Mouse (Mus musculus) MEL (cell line): ENCODE data around the gene Znrf1.

Experiments used
- CHD2 ChIP-seq: IDR thresholded peaks from 2 replicates; pipeline ENCODE4 v1.6.1; 2011; ENCODE audit warnings: low read length, improper control_type of control experiment
- CTCF ChIP-seq, 3 experiments: IDR thresholded peaks in 2 of 3; conservative IDR thresholded peaks in 1 of 3; 2 replicates each; pipeline ENCODE4 v1.5.1; 2011 to 2012; ENCODE audit warnings: low read length in 3 of 3, low read depth in 2 of 3, mild to moderate bottlenecking in 2 of 3, improper control_type of control experiment in 1 of 3, inconsistent platforms in 1 of 3, mixed read lengths in 1 of 3, moderate library complexity in 1 of 3; ENCODE audit not compliant: control insufficient read depth in 1 of 3, insufficient read depth in 1 of 3, poor library complexity in 1 of 3, severe bottlenecking in 1 of 3
- EP300 ChIP-seq, 2 experiments: IDR thresholded peaks; 2 replicates each; pipeline ENCODE4 v1.6.1; 2011; ENCODE audit warnings: improper control_type of control experiment in 2 of 2, low read length in 2 of 2, low read depth in 1 of 2, mild to moderate bottlenecking in 1 of 2
- ETS1 ChIP-seq: IDR thresholded peaks from 2 replicates; pipeline ENCODE4 v1.6.1; 2012; ENCODE audit warnings: low read depth, mild to moderate bottlenecking, inconsistent platforms, low read length, improper control_type of control experiment, moderate library complexity
- HCFC1 ChIP-seq: IDR thresholded peaks from 2 replicates; pipeline ENCODE4 v1.6.1; 2012; ENCODE audit warnings: low read depth, mild to moderate bottlenecking, inconsistent platforms, low read length, improper control_type of control experiment, moderate library complexity
- KAT2A ChIP-seq: conservative IDR thresholded peaks from 2 replicates; pipeline ENCODE4 v1.6.1; 2012; ENCODE audit warnings: low read depth, low read length, improper control_type of control experiment, inconsistent platforms
- MAFK ChIP-seq: IDR thresholded peaks from 2 replicates; pipeline ENCODE4 v1.6.1; 2011; ENCODE audit warnings: low read depth, mild to moderate bottlenecking, low read length, improper control_type of control experiment, borderline replicate concordance
- MAZ ChIP-seq: IDR thresholded peaks from 2 replicates; pipeline ENCODE4 v1.6.1; 2012; ENCODE audit warnings: low read depth, mild to moderate bottlenecking, inconsistent platforms, low read length, improper control_type of control experiment
- POLR2A ChIP-seq, 2 experiments: IDR thresholded peaks; 2 replicates each; pipeline ENCODE4 v1.6.1; 2011 to 2012; ENCODE audit warnings: low read length in 2 of 2, mild to moderate bottlenecking in 2 of 2, control low read depth in 1 of 2, improper control_type of control experiment in 1 of 2, low read depth in 1 of 2, moderate library complexity in 1 of 2; ENCODE audit not compliant: control insufficient read depth in 1 of 2, insufficient read depth in 1 of 2, poor library complexity in 1 of 2
- POLR2AphosphoS2 ChIP-seq: IDR thresholded peaks from 2 replicates; pipeline ENCODE4 v1.6.1; 2011; ENCODE audit warnings: low read length, improper control_type of control experiment
- SMC3 ChIP-seq: IDR thresholded peaks from 2 replicates; pipeline ENCODE4 v1.6.1; 2011; ENCODE audit warnings: low read depth, low read length, improper control_type of control experiment
- TBP ChIP-seq: IDR thresholded peaks from 2 replicates; pipeline ENCODE4 v1.8.0; 2011; ENCODE audit warnings: low read depth, low read length, improper control_type of control experiment
- USF2 ChIP-seq, 2 experiments: IDR thresholded peaks; 2 replicates each; pipeline ENCODE4 v1.6.1; 2011 to 2012; ENCODE audit warnings: improper control_type of control experiment in 2 of 2, low read length in 2 of 2, borderline replicate concordance in 1 of 2, inconsistent platforms in 1 of 2, low read depth in 1 of 2, mild to moderate bottlenecking in 1 of 2; ENCODE audit not compliant: insufficient read depth in 1 of 2
- ZMIZ1 ChIP-seq: IDR thresholded peaks from 2 replicates; pipeline ENCODE4 v1.6.1; 2012; ENCODE audit warnings: low read depth, mild to moderate bottlenecking, inconsistent platforms, low read length, improper control_type of control experiment, moderate library complexity

GRCm38 (mm10) chr8:111563687-111564086, 27.8 kb downstream of the Znrf1 start:
- TF ChIP-seq CTCF (IDR thresholded peaks at IDR 0.05 in 2 of 3, conservative IDR thresholded peaks at IDR 0.05 in 1 of 3; ENCODE audit: control insufficient read depth in 1 of 3, insufficient read depth in 1 of 3, low read depth in 2 of 3, low read length in 3 of 3, poor library complexity in 1 of 3, severe bottlenecking in 1 of 3) = no peak
- no peak for TF ChIP-seq POLR2A (IDR thresholded peaks at IDR 0.05; ENCODE audit: control insufficient read depth in 1 of 2, insufficient read depth in 1 of 2, low read depth in 1 of 2, low read length in 2 of 2, poor library complexity in 1 of 2)
- TF ChIP-seq EP300 (IDR thresholded peaks at IDR 0.05; ENCODE audit: low read depth in 1 of 2, low read length in 2 of 2) = no peak
- TF ChIP-seq SMC3 = no peak
- TF ChIP-seq TBP = no peak
- peak; percentile 62; the same call in 1 of the 2 replicates for TF ChIP-seq ETS1
- TF ChIP-seq ZMIZ1 = no peak
- TF ChIP-seq HCFC1 = no peak
- TF ChIP-seq KAT2A = no peak
- no peak for TF ChIP-seq POLR2AphosphoS2
- TF ChIP-seq USF2 (IDR thresholded peaks at IDR 0.05; ENCODE audit: borderline replicate concordance in 1 of 2, insufficient read depth in 1 of 2, low read depth in 1 of 2, low read length in 2 of 2) = no peak
- TF ChIP-seq MAFK = no peak
- TF ChIP-seq CHD2 = no peak
- TF ChIP-seq MAZ = no peak
